Mouse (Mus musculus): ENCODE data around the gene Fsd1. TPM values are rescaled to one million over a fixed set of nuclear protein-coding genes. Genes with fewer than 3 reads are reported as not detected.

The Fsd1 gene
- polyA plus RNA-seq, 1 experiment: 0.36 TPM

GRCm38 (mm10) chr17:56034040-56034725 is 47.9 kb downstream of the Fsd1 start:
- Histone ChIP-seq H3K4me2 (ENCODE audit: low read depth) (peak overlapping the region; percentile 91), H3K36me3 (ENCODE audit: control insufficient read depth, insufficient read depth) (peaks cover 5% of the 10 kb centered on the region), H3K4me3 (peak overlapping the region; percentile 80), H3ac (ENCODE audit: control insufficient read depth, insufficient read length) (peak overlapping the region; percentile 4), H3K79me2 (ENCODE audit: control insufficient read depth, insufficient read depth) (peaks cover 69% of the 10 kb centered on the region), H3K27me3 (ENCODE audit: control insufficient read depth, insufficient read depth, insufficient read length) (no peaks in the 10 kb centered on the region)
- TF ChIP-seq MYOG (IDR thresholded peaks at IDR 0.05; ENCODE audit: control insufficient read depth in 1 of 3, insufficient read depth in 1 of 3, insufficient read length in 2 of 3, low read depth in 2 of 3): peak in 1 of 3 experiments; percentile 58
- TF ChIP-seq MAX (IDR thresholded peaks at IDR 0.05; ENCODE audit: low read depth): no peak
- peak; percentile 72 to 81 (median 79) for TF ChIP-seq MYOD1 (IDR thresholded peaks at IDR 0.05; ENCODE audit: control insufficient read depth in 1 of 3, insufficient read length in 2 of 3, low read depth in 2 of 3)

- Histone ChIP-seq H3K36me3 (ENCODE audit: control insufficient read depth, insufficient read depth) (peaks cover 5% of the 10 kb centered on the region), H3K4me2 (ENCODE audit: low read depth) (peak overlapping the region; percentile 91), H3K79me2 (ENCODE audit: control insufficient read depth, insufficient read depth) (peaks cover 64% of the 10 kb centered on the region), H3ac (ENCODE audit: control insufficient read depth, insufficient read length) (peak overlapping the region; percentile 4), H3K27me3 (ENCODE audit: control insufficient read depth, insufficient read depth, insufficient read length) (no peaks in the 10 kb centered on the region), H3K4me3 (peak overlapping the region; percentile 80)
- TF ChIP-seq E2F4 (IDR thresholded peaks at IDR 0.05; ENCODE audit: insufficient read depth) (no peak), POLR2A (IDR thresholded peaks at IDR 0.05; ENCODE audit: insufficient read length, low read depth) (no peak), MAX (IDR thresholded peaks at IDR 0.05; ENCODE audit: low read depth) (no peak), USF1 (IDR thresholded peaks at IDR 0.05; ENCODE audit: low read depth) (no peak), MYOD1 (IDR thresholded peaks at IDR 0.05; ENCODE audit: control insufficient read depth in 1 of 3, insufficient read length in 2 of 3, low read depth in 2 of 3) (no peak), POLR2AphosphoS2 (IDR thresholded peaks at IDR 0.05; ENCODE audit: insufficient read length, low read depth) (no peak), TCF3 (IDR thresholded peaks at IDR 0.05; ENCODE audit: insufficient read length, low read depth) (no peak), TCF12 (IDR thresholded peaks at IDR 0.05; ENCODE audit: insufficient read depth, poor library complexity, severe bottlenecking) (no peak)
These were observed 48.4 kb downstream of the Fsd1 start for GRCm38 (mm10) chr17:56034726-56035100.

- TF ChIP-seq CEBPB (IDR thresholded peaks at IDR 0.05; ENCODE audit: insufficient read depth, poor library complexity, severe bottlenecking): no peak
- no peak for TF ChIP-seq MYOG (IDR thresholded peaks at IDR 0.05; ENCODE audit: control insufficient read depth in 1 of 3, insufficient read depth in 1 of 3, insufficient read length in 2 of 3, low read depth in 2 of 3)
- TF ChIP-seq TCF12 (IDR thresholded peaks at IDR 0.05; ENCODE audit: insufficient read depth, poor library complexity, severe bottlenecking): no peak
- no peak for TF ChIP-seq TCF3 (IDR thresholded peaks at IDR 0.05; ENCODE audit: insufficient read length, low read depth)
- no peak for TF ChIP-seq MYOD1 (IDR thresholded peaks at IDR 0.05; ENCODE audit: control insufficient read depth in 1 of 3, insufficient read length in 2 of 3, low read depth in 2 of 3)
- TF ChIP-seq REST (IDR thresholded peaks at IDR 0.05; ENCODE audit: insufficient read depth, insufficient read length): no peak
- no peak for TF ChIP-seq E2F4 (IDR thresholded peaks at IDR 0.05; ENCODE audit: insufficient read depth)
- Histone ChIP-seq H3K36me3 (ENCODE audit: control insufficient read depth, insufficient read depth) (peaks cover 3% of the 10 kb centered on the region), H3K27me3 (ENCODE audit: control insufficient read depth, insufficient read depth, insufficient read length) (no peaks in the 10 kb centered on the region), H3K4me2 (ENCODE audit: low read depth) (peak overlapping the region; percentile 91), H3K4me3 (peak overlapping the region; percentile 80), H3K79me2 (ENCODE audit: control insufficient read depth, insufficient read depth) (peaks cover 59% of the 10 kb centered on the region), H3ac (ENCODE audit: control insufficient read depth, insufficient read length) (peak overlapping the region; percentile 4)
These were observed 48.9 kb downstream of the Fsd1 start for GRCm38 (mm10) chr17:56035216-56035615.

- peak within 1 kb of the TSS; percentile 91 for H3K4me2 ChIP-seq (ENCODE audit: low read depth)
- peak within 1 kb of the TSS; percentile 80 for H3K4me3 ChIP-seq
- H3K79me2 ChIP-seq (ENCODE audit: control insufficient read depth, insufficient read depth): peaks cover 58% of the 10 kb centered on the region
- TF ChIP-seq USF1 (IDR thresholded peaks at IDR 0.05; ENCODE audit: low read depth) (no peak), POLR2AphosphoS2 (IDR thresholded peaks at IDR 0.05; ENCODE audit: insufficient read length, low read depth) (peak; percentile 91), MYOG (IDR thresholded peaks at IDR 0.05; ENCODE audit: control insufficient read depth in 1 of 3, insufficient read depth in 1 of 3, insufficient read length in 2 of 3, low read depth in 2 of 3) (peak in 1 of 3 experiments; percentile 54), SRF (IDR thresholded peaks at IDR 0.05; ENCODE audit: control insufficient read depth, insufficient read length, low read depth) (peak; percentile 45), MYOD1 (IDR thresholded peaks at IDR 0.05; ENCODE audit: control insufficient read depth in 1 of 3, insufficient read length in 2 of 3, low read depth in 2 of 3) (peak in 2 of 3 experiments; percentile 9 to 75), CEBPB (IDR thresholded peaks at IDR 0.05; ENCODE audit: insufficient read depth, poor library complexity, severe bottlenecking) (no peak), E2F4 (IDR thresholded peaks at IDR 0.05; ENCODE audit: insufficient read depth) (peak; percentile 69), MAX (IDR thresholded peaks at IDR 0.05; ENCODE audit: low read depth) (peak; percentile 37), POLR2A (IDR thresholded peaks at IDR 0.05; ENCODE audit: insufficient read length, low read depth) (peak; percentile 90), TCF3 (IDR thresholded peaks at IDR 0.05; ENCODE audit: insufficient read length, low read depth) (no peak), TCF12 (IDR thresholded peaks at IDR 0.05; ENCODE audit: insufficient read depth, poor library complexity, severe bottlenecking) (no peak), REST (IDR thresholded peaks at IDR 0.05; ENCODE audit: insufficient read depth, insufficient read length) (no peak)
- H3ac ChIP-seq (ENCODE audit: control insufficient read depth, insufficient read length): peak within 1 kb of the TSS; percentile 53
- H3K36me3 ChIP-seq (ENCODE audit: control insufficient read depth, insufficient read depth): no peaks in the 10 kb centered on the region
- H3K27me3 ChIP-seq (ENCODE audit: control insufficient read depth, insufficient read depth, insufficient read length): no peaks in the 10 kb centered on the region
These were observed 50.0 kb downstream of the Fsd1 start, which contains the start of gene Sh3gl1 for GRCm38 (mm10) chr17:56036176-56036900. TSS of gene Sh3gl1 (minus strand) at chr17:56036635.

Data from myocyte (in vitro differentiated cells).